Mouse (Mus musculus) forebrain, embryonic 14.5 days (tissue): ENCODE results near the gene Lefty2. TPM values are rescaled to one million over a fixed set of nuclear protein-coding genes. Genes with fewer than 3 reads are reported as not detected.
A peak's percentile ranks its signal among the peaks of the same experiment; 100 is the strongest.
"Not testable (repeated sequence)": the region's sequence is repeated elsewhere in the genome, so short reads cannot be mapped to it uniquely, and the experiment has no call there.

ENCODE experiments used
- ATAC-seq: fragments of 200-750 bp; cut with Nextera tagmentation; 2 replicates; pipeline ENCODE4 v1.8.0; 2017; ENCODE audit warnings: mild to moderate bottlenecking, moderate library complexity
- DNase-seq: peaks from one replicate; pipeline ENCODE4 v3.0.0-alpha.2; 2015; ENCODE audit warnings: low spot score
- H3K27ac ChIP-seq: fragments of 300-500 bp; sonication (generic); 2 replicates; pipeline ENCODE4 v1.5.1; 2014; ENCODE audit warnings: low read depth, mild to moderate bottlenecking, control low read depth, low read length, moderate library complexity
- H3K27me3 ChIP-seq: fragments of 300-500 bp; sonication (generic); replicated peaks from 2 replicates; pipeline ENCODE4 v1.6.1; 2014; ENCODE audit warnings: low read length, control low read depth, mixed read lengths; ENCODE audit not compliant: control insufficient read depth, insufficient read depth
- H3K36me3 ChIP-seq: fragments of 300-500 bp; sonication (generic); 2 replicates; pipeline ENCODE4 v1.6.1; 2014; ENCODE audit warnings: low read length, control low read depth; ENCODE audit not compliant: control insufficient read depth, insufficient read depth
- H3K4me1 ChIP-seq: fragments of 300-500 bp; sonication (generic); 2 replicates; pipeline ENCODE4 v1.6.1; 2014; ENCODE audit warnings: antibody characterized with exemption, low read length, control low read depth; ENCODE audit not compliant: control insufficient read depth, insufficient read depth
- H3K4me2 ChIP-seq: fragments of 300-500 bp; sonication (generic); 2 replicates; pipeline ENCODE4 v1.6.1; 2014; ENCODE audit warnings: mild to moderate bottlenecking, control low read depth, low read length
- H3K4me3 ChIP-seq: fragments of 300-500 bp; sonication (generic); 2 replicates; pipeline ENCODE4 v1.5.1; 2014; ENCODE audit warnings: low read depth, low read length, control low read depth
- H3K9ac ChIP-seq: fragments of 300-500 bp; sonication (generic); 2 replicates; pipeline ENCODE4 v1.6.1; 2014; ENCODE audit warnings: mild to moderate bottlenecking, low read length, control low read depth, moderate library complexity
- H3K9me3 ChIP-seq: fragments of 300-500 bp; sonication (generic); replicated peaks from 2 replicates; pipeline ENCODE4 v1.6.1; 2016; ENCODE audit warnings: low read length, control low read depth, mixed read lengths; ENCODE audit not compliant: control insufficient read depth
- WGBS: fragments of 180-500 bp; shearing (Covaris S2); extraction: QIAGEN DNeasy Blood & Tissue Kit; methylation state at CpG from one replicate; pipeline ENCODE4 v1.1.7; 2014; 5-methylcytosine and 5-hydroxymethylcytosine counted together
- polyA plus RNA-seq: library from polyadenylated mRNA; unstranded; fragments of >200 nt; fragmentation: Nextera tagmentation; extraction: Ambion mirVana; gene quantifications from 2 replicates; pipeline ENCODE4 v1.2.1, GENCODE M21; 2014

Lefty2 gene
- polyA plus RNA-seq, 1 experiment from 2014 or later: 2.4 TPM

DNA sequence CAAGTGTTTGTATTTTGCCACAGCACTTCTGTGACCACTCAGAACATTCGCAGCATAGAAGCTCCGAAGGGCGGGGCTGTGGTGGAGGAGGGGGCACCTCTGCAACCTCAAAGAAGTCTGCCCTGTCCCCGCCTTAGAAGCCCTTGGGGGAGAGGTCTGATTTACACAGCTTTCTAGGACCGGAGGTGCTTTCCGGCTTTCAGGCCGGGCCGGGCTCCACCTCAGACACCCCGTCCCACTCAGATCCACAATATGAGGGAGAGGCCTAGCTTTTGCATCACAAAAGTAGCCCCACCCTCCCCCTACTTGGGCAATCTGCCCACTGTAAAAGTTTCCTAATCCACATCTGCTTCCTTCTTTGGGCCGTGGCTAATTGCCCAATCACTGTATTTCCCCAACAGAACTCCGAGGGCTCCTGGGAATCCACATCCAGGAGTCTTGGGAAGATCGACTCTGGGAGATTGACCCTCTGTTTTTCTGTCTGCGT lies 4.3 kb upstream of the Lefty2 start:
- no peaks in the 10 kb centered on the region for H3K9me3 ChIP-seq
- peak; percentile 63 for ATAC-seq
- DNase-seq: peak; percentile 62
- no peak overlapping the region for H3K27ac ChIP-seq
- no peaks in the 10 kb centered on the region for H3K36me3 ChIP-seq
- H3K9ac ChIP-seq: peak overlapping the region; percentile 21; the same call in 1 of the 2 replicates
- no peak overlapping the region for H3K4me3 ChIP-seq
- H3K4me1 ChIP-seq: peaks cover 6% of the 10 kb centered on the region; the same call in 1 of the 2 replicates
- H3K27me3 ChIP-seq: 0 out of 2 replicates have a peak, but pooled peaks cover 10% of the 10 kb centered on the region
- H3K4me2 ChIP-seq: peak overlapping the region; percentile 19; the same call in 1 of the 2 replicates
- 5% methylated on average over 13 of the region's 13 CpGs for WGBS

DNA sequence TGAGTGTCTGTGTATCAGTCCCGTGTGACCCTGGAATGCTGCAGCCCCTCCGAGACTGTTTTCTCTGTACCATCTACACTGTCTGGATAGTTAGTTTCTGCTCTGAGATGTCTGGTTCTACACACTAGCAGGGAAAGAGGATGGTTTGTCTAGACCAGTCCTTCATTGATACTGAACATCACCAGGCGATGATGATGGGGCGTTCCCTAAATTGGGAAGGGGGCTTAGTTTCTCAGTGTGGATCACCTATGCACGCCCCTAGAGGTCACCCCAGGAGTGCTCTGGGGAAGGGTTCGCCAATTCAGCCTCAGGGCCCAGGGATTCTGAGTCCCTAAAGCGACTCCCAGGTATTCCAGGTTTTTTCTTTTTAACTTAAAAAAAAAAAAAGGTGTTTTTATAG lies 3.7 kb upstream of the Lefty2 start:
- no peak overlapping the region for H3K4me2 ChIP-seq

DNA sequence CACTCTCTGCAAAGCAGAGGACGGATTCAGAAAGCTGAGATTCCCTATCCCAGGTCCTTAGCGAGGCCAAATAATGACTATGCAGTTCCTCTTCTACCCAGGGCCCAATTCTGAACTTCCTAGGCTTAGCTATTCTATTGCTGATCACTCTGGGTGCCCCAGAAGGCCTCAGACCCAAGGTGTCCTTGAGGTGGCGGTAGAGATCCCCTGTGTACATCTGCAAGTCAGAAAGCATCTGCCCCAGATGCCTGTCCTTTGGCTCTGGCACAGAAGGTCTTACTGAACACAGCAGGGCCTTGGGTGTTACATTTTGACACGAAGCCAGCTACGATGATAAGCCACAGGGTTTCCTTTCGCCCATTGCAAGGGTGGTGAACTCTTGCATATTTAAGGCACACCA lies 3.1 kb upstream of the Lefty2 start:
- DNase-seq: no peak
- no peak for ATAC-seq
- no peak overlapping the region for H3K4me2 ChIP-seq
- peaks cover 6% of the 10 kb centered on the region; the same call in 1 of the 2 replicates for H3K4me1 ChIP-seq
- H3K9me3 ChIP-seq: no peaks in the 10 kb centered on the region
- no peak overlapping the region for H3K27ac ChIP-seq
- 0 out of 2 replicates have a peak, but pooled peaks cover 10% of the 10 kb centered on the region for H3K27me3 ChIP-seq
- H3K9ac ChIP-seq: no peak overlapping the region
- no peak overlapping the region for H3K4me3 ChIP-seq
- H3K36me3 ChIP-seq: no peaks in the 10 kb centered on the region
- 54% methylated on average over 6 of the region's 6 CpGs for WGBS

More for the DNA sequence above, 3.7 kb upstream of the Lefty2 start:
- WGBS: 47% methylated on average over 7 of the region's 7 CpGs
- Histone ChIP-seq H3K27me3 (0 out of 2 replicates have a peak, but pooled peaks cover 10% of the 10 kb centered on the region), H3K9ac (no peak overlapping the region), H3K4me3 (no peak overlapping the region), H3K4me1 (peaks cover 6% of the 10 kb centered on the region; the same call in 1 of the 2 replicates), H3K36me3 (no peaks in the 10 kb centered on the region), H3K27ac (no peak overlapping the region), H3K9me3 (no peaks in the 10 kb centered on the region)
- no peak for DNase-seq
- ATAC-seq: no peak

DNA sequence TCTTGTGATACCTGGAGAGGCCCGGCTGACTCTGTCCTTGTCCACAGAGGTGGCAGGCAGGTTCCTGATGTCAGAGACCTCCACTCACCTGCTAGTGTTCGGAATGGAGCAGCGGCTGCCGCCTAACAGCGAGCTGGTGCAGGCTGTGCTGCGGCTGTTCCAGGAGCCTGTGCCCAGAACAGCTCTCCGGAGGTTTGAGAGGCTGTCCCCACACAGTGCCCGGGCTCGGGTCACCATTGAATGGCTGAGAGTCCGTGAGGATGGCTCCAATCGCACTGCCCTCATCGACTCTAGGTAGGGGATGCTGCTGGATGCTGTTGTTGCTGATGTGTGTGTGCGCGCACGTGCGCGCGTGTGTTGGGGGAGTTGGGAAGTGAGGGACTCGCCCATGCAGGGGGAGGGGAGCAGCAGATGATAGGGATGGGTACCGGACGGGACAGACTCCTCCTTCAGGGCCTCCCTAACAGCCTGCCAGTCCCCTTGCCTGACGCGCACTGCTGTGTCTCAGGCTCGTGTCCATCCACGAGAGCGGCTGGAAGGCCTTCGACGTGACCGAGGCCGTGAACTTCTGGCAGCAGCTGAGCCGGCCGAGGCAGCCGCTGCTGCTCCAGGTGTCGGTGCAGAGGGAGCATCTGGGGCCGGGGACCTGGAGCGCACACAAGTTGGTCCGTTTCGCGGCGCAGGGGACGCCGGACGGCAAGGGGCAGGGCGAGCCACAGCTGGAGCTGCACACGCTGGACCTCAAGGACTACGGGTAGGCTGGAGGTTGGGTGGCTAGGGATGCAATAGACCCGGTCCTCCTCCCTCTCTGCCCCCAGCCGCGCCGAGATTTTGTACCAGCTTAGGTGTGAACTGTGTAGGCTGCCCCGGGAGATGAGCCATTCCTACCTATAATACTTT lies 1.4 kb downstream of the Lefty2 start:
- DNase-seq, H3K36me3 ChIP-seq, H3K9ac ChIP-seq, H3K27ac ChIP-seq, ATAC-seq, H3K4me1 ChIP-seq, H3K9me3 ChIP-seq: not testable (repeated sequence)
- Histone ChIP-seq H3K27me3 (peaks cover 10% of the 10 kb centered on the region; the same call in 1 of the 2 replicates), H3K4me2 (peak overlapping the region; percentile 37), H3K4me3 (peak overlapping the region; percentile 8; the same call in 1 of the 2 replicates)
- WGBS: 4% methylated on average over 37 of the region's 51 CpGs

DNA sequence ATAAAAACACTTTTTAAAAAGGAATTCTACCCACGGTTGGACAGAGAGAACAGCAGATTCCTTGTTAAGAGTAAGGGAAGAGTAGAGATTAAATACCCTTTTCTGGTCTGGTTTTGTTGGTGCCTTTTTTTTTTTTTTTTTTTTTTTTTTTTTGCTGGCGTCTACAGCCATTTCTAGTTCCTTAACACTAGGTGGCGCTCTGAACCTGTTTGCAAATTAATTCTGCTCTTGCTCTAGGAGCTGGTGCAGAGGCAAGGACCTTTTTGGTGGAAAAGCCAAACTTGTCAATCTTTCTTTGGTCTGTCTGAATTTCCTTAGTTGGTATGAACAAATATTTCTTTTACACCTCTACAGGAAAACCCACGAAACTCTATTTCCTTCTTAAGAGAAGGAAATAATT lies 8.2 kb downstream of the Lefty2 start:
- Histone ChIP-seq H3K9me3 (no peaks in the 10 kb centered on the region), H3K27me3 (no peaks in the 10 kb centered on the region), H3K9ac (no peak overlapping the region), H3K4me3 (no peak overlapping the region), H3K27ac (no peak overlapping the region), H3K36me3 (peaks cover 3% of the 10 kb centered on the region; the same call in 1 of the 2 replicates), H3K4me1 (peaks cover 9% of the 10 kb centered on the region), H3K4me2 (no peak overlapping the region)
- ATAC-seq (no peak), DNase-seq (peak; percentile 88)
- WGBS: under 1% methylated on average over 4 of the region's 4 CpGs

DNA sequence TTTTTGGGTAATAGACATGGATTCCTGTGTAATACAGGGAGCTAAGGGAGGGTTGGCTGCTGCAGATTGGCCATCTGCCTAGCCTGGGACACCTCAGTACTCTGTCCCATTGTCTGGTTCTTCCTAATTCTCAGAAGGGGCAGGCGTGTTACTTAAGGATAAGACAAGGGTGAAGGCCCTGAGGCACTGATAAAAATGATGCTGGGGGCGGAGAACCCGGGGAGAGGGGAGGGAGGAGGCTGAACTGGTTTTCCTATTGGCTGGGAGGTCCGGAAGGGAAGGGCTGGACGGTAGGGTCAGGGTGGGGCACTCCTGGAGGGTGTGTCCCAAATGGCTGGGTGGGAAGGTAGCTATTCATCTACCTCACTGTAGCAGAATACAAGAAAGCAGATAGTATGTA lies 10.0 kb downstream of the Lefty2 start:
- H3K4me3 ChIP-seq: no peak overlapping the region
- ATAC-seq: no peak
- H3K4me1 ChIP-seq: peaks cover 9% of the 10 kb centered on the region
- WGBS: 38% methylated on average over 5 of the region's 5 CpGs
- peaks cover 21% of the 10 kb centered on the region for H3K36me3 ChIP-seq
- H3K27me3 ChIP-seq: no peaks in the 10 kb centered on the region
- H3K9ac ChIP-seq: no peak overlapping the region
- no peak overlapping the region for H3K4me2 ChIP-seq
- no peaks in the 10 kb centered on the region for H3K9me3 ChIP-seq
- no peak overlapping the region for H3K27ac ChIP-seq
- DNase-seq: no peak

DNA sequence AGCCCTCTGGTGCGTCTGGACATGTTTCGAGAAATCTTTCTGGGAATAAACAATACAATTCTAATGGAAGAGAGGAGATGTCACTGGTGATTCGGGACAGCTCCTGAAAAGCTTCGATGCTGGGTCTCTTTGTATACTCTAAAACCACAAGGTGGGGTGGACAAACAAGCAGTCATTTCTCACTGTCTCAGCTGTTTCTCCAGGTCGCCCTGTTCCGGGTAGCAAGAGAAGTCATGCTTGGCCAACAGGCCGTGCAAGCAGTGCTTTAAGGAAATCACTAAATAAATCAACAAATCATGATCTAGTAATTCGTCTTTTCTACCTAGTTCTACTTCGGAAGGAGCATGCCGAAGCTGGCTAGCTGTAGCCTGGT lies 10.7 kb downstream of the Lefty2 start:
- H3K4me3 ChIP-seq: peak overlapping the region; percentile 86
- no peaks in the 10 kb centered on the region for H3K9me3 ChIP-seq
- peak overlapping the region; percentile 88 for H3K4me2 ChIP-seq
- peaks cover 26% of the 10 kb centered on the region for H3K36me3 ChIP-seq
- H3K27ac ChIP-seq: no peak overlapping the region
- DNase-seq: no peak
- 40% methylated on average over 10 of the region's 10 CpGs for WGBS
- peak; percentile 11 for ATAC-seq
- peak overlapping the region; percentile 59 for H3K9ac ChIP-seq
- peaks cover 9% of the 10 kb centered on the region for H3K4me1 ChIP-seq
- no peaks in the 10 kb centered on the region for H3K27me3 ChIP-seq

DNA sequence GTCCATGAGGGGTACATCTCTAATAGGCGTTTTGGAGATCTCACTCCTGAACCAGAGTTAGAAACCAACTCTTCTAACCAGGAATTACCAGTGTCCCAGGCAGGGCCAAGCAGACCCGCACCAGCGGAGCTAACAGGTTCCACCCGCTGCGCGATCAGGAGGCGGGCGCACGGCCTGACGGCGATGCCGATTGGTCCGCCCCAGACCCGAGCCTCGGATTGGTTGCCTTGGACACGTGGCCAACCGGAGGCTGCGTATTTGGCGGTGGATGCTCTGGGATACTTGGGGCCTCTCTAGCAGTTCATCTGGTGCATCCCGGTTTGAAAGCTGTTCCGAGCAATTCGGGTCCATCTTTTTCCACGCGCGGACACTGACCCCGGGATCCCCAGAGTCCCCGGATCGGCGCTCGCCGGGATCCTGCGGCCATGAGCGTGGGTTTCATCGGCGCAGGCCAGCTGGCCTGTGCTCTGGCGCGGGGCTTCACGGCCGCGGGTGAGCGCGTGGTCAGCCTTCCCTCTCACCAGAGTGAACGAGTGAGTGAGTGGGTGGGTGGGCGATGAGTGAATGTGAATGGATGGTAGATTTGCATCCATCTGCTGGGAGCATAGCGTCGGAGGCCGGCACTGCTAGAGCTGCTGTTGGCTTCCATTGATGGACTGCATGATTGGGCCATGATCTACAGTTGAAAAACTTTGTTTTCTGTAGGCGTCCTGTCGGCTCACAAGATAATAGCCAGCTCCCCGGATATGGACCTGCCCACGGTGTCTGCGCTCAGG lies 11.3 kb downstream of the Lefty2 start, which contains the start of gene Pycr2:
Gene Pycr2, plus strand, starts transcription at position 255 of the 776 bp plus-strand sequence.
- peak within 1 kb of the TSS; percentile 95 for H3K9ac ChIP-seq
- H3K36me3 ChIP-seq: peaks cover 30% of the 10 kb centered on the region
- no peaks in the 10 kb centered on the region for H3K27me3 ChIP-seq
- 0% methylated on average over 52 of the region's 52 CpGs for WGBS
- peak within 1 kb of the TSS; percentile 77; the same call in 1 of the 2 replicates for H3K27ac ChIP-seq
- H3K9me3 ChIP-seq: no peaks in the 10 kb centered on the region
- H3K4me1 ChIP-seq: peaks cover 9% of the 10 kb centered on the region
- H3K4me3 ChIP-seq: peak within 1 kb of the TSS; percentile 86
- H3K4me2 ChIP-seq: peak within 1 kb of the TSS; percentile 88
- DNase-seq (peak; percentile 98), ATAC-seq (peak; percentile 99)
